Comparison of ENCODE assay signal across 26 mouse cellular contexts in the genomic region with DNA sequence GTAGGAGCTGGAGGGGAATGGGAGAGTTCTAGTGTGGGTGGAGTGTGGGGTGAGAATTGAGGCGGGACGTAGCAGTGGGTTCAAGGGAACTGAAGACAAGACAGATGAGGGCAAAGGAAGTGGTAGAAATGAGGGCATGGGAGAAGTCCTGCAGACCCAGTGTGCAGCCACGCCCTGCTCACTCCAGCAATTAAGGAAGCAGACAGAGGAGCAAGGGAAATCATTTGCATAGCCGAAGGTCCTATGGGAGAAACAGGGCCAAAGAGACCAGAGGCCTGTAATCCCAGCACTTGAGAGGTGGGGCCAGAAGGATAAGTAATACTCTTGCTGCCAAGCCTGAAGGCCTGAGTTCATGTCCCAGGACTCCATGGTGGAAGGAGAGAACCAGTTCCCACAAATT. TPM values are rescaled to one million over a fixed set of nuclear protein-coding genes. Genes with fewer than 3 reads are reported as not detected.
A peak's percentile ranks its signal among the peaks of the same experiment; 100 is the strongest.
DNase-seq lines count a peak whose midpoint lies in the region; ATAC-seq lines count a peak whose summit lies in the region.
"Had no signal": no experiment of that assay in that cellular context is flagged by ENCODE, and none has a peak within 500 bp of the region (broad histone marks: within the 10 kb centered on the region; RNA-seq: fewer than 3 reads in every experiment).

No protein-coding gene starts in this region.

- 0 out of 2 replicates have a peak, but pooled peaks have one; percentile 43 for ATAC-seq in erythroblast, adult 5-6 weeks (replicated peaks; ENCODE audit: low FRiP score, poor library complexity, severe bottlenecking)
- ATAC-seq: activated CD4-positive, CD25-positive, alpha-beta regulatory T cell, adult 4 months; CD4-positive, CD25-positive, alpha-beta regulatory T cell, adult 4 months; Patski had no signal

- intact Hi-C loops in left cerebral cortex, postnatal 4 days (cut with DNase I), result no loop called here

- DNase-seq in ES-CJ7 (ENCODE audit: low read depth, low spot score) (peak; percentile 69), R1 (ENCODE audit: low read depth, low spot score) (peak; percentile 64), ZHBTc4 (ENCODE audit: low read depth, low spot score) (peak; percentile 81)
- DNase-seq in kidney, adult 9 months, result no peak
- DNase-seq in left cerebral cortex, postnatal 4 days, result no peak
- no peak for DNase-seq in kidney, postnatal 25 days
- no peak for DNase-seq in gastrocnemius, adult 18-20 months (ENCODE audit: low spot score)
- DNase-seq: adrenal gland, adult 2 months; adrenal gland, adult 8-10 months; adrenal gland, postnatal 10 days; adrenal gland, postnatal 14 days; adrenal gland, postnatal 25 days; adrenal gland, postnatal 36 days; B cell, adult 2 months; cerebellum, adult 11 months; cerebellum, adult 11-12 months; cerebellum, adult 18-20 months; cerebellum, adult 2 months; cerebellum, adult 8-10 months had no signal

RNA-seq across cellular contexts. Expression of gene Zfp382, which starts 10.7 kb away (rescaled TPM):
- total RNA-seq in erythroblast, adult 5-6 weeks (2015; ENCODE audit: low replicate concordance), result 0.63 and 1.2 TPM in 2 replicates
- 1.3 and 3.3 TPM in 2 replicates for total RNA-seq in erythroblast, adult 5-6 weeks (2017; ENCODE audit: low replicate concordance)
- 10 to 100 TPM; 33.0 to 33.9 TPM for total RNA-seq in left cerebral cortex, postnatal 4 days (2021)
- total RNA-seq in gastrocnemius, adult 18-20 months (2021), result 1 to 10 TPM; 1.3 TPM

RNA-seq across cellular contexts. Expression of gene Zfp146, which starts 37.2 kb away (rescaled TPM):
- 21.5 and 34.4 TPM in 2 replicates for total RNA-seq in erythroblast, adult 5-6 weeks (2015; ENCODE audit: low replicate concordance)
- total RNA-seq in erythroblast, adult 5-6 weeks (2017; ENCODE audit: low replicate concordance), result 30.3 and 56.9 TPM in 2 replicates
- total RNA-seq in left cerebral cortex, postnatal 4 days (2021), result 10 to 100 TPM; 66.8 to 68.1 TPM
- total RNA-seq in gastrocnemius, adult 18-20 months (2021), result 10 to 100 TPM; 24.7 to 28.7 TPM

RNA-seq across cellular contexts. Expression of gene Zfp260, which starts 37.8 kb away (rescaled TPM):
- 12.7 and 14.6 TPM in 2 replicates for total RNA-seq in erythroblast, adult 5-6 weeks (2015; ENCODE audit: low replicate concordance)
- 4.5 and 10.7 TPM in 2 replicates for total RNA-seq in erythroblast, adult 5-6 weeks (2017; ENCODE audit: low replicate concordance)
- total RNA-seq in left cerebral cortex, postnatal 4 days (2021), result 10 to 100 TPM; 64.8 to 65.3 TPM
- total RNA-seq in gastrocnemius, adult 18-20 months (2021), result 10 to 100 TPM; 33.3 to 37.9 TPM

RNA-seq across cellular contexts. Expression of gene Zfp566, which starts 42.1 kb away (rescaled TPM):
- 0.38 and 2.1 TPM in 2 replicates for total RNA-seq in erythroblast, adult 5-6 weeks (2015; ENCODE audit: low replicate concordance)
- 0.34 TPM in 1 of 2 replicates, not detected in the other for total RNA-seq in erythroblast, adult 5-6 weeks (2017; ENCODE audit: low replicate concordance)
- total RNA-seq in left cerebral cortex, postnatal 4 days (2021), result 10 to 100 TPM; 12.9 to 17.3 TPM
- 1 to 10 TPM; 2.2 to 3.4 TPM for total RNA-seq in gastrocnemius, adult 18-20 months (2021)

RNA-seq across cellular contexts. Expression of gene Gm26920, which starts 42.2 kb away (rescaled TPM):
- total RNA-seq in erythroblast, adult 5-6 weeks (2015; ENCODE audit: low replicate concordance), result not detected in 2 replicates
- total RNA-seq in erythroblast, adult 5-6 weeks (2017; ENCODE audit: low replicate concordance), result not detected in 2 replicates
- 1 to 10 TPM in 1 of 2 experiments, not detected in 1; 1.9 TPM for total RNA-seq in left cerebral cortex, postnatal 4 days (2021)
- not detected for total RNA-seq in gastrocnemius, adult 18-20 months (2021)
- total RNA-seq: adrenal gland, adult 18-20 months; adrenal gland, postnatal 25 days; adrenal gland, postnatal 36 days; adrenal gland, postnatal 4 days; CH12.LX had no signal

Comparison
In these comparisons a context has a peak if more than half of its experiments do, and no peak if none do; other contexts are left out.
1. DNase-seq: peak in ES-CJ7 (single experiment), R1 (single experiment) and ZHBTc4 (single experiment); none in kidney, adult 9 months (single experiment), left cerebral cortex, postnatal 4 days (single experiment), kidney, postnatal 25 days (0 of 2) and gastrocnemius, adult 18-20 months (single experiment).
2. RNA of gene Zfp382, which starts 10.7 kb away (total RNA-seq): 33.0 to 33.9 TPM in left cerebral cortex, postnatal 4 days; 0.63 to 3.3 TPM in erythroblast, adult 5-6 weeks and 1.3 TPM in gastrocnemius, adult 18-20 months; every median in the first group is over 4 times any median in the second.